Mouse (Mus musculus) ES-Bruce4 (cell line): ENCODE data around the gene Rap1a.

ENCODE experiments used
- CTCF ChIP-seq: IDR thresholded peaks from one replicate; pipeline ENCODE4 v1.8.1; 2011; ENCODE audit warnings: low read depth, low read length
- EP300 ChIP-seq: IDR thresholded peaks from 2 replicates; pipeline ENCODE4 v1.6.1; 2011; ENCODE audit warnings: low read depth, low read length; ENCODE audit not compliant: insufficient read depth
- POLR2A ChIP-seq: IDR thresholded peaks from one replicate; pipeline ENCODE4 v1.8.1; 2011; ENCODE audit warnings: low read length; ENCODE audit not compliant: insufficient read depth

- TF ChIP-seq CTCF = no peak
- no peak for TF ChIP-seq POLR2A
- no peak for TF ChIP-seq EP300
Observed at GRCm38 (mm10) chr3:105824103-105824502, 23.0 kb upstream of the Rap1a start.
